Mouse (Mus musculus): Measurements from ENCODE around the gene Tmcc2.

- TF ChIP-seq NELFE (IDR thresholded peaks at IDR 0.05; ENCODE audit: low read depth, low read length) (no peak), KAT2A (conservative IDR thresholded peaks at IDR 0.05; ENCODE audit: low read depth, low read length) (no peak), ZC3H11A (IDR thresholded peaks at IDR 0.05; ENCODE audit: low read depth, low read length) (no peak), CTCF (IDR thresholded peaks at IDR 0.05 in 2 of 3, conservative IDR thresholded peaks at IDR 0.05 in 1 of 3; ENCODE audit: control insufficient read depth in 1 of 3, insufficient read depth in 1 of 3, low read depth in 2 of 3, low read length in 3 of 3, poor library complexity in 1 of 3, severe bottlenecking in 1 of 3) (no peak)
Observed at GRCm38 (mm10) chr1:132343656-132344055, 47.4 kb downstream of the Tmcc2 start.

Data from MEL (cell line).